Comparison of ENCODE assay signal across 8 mouse cellular contexts in the genomic region with DNA sequence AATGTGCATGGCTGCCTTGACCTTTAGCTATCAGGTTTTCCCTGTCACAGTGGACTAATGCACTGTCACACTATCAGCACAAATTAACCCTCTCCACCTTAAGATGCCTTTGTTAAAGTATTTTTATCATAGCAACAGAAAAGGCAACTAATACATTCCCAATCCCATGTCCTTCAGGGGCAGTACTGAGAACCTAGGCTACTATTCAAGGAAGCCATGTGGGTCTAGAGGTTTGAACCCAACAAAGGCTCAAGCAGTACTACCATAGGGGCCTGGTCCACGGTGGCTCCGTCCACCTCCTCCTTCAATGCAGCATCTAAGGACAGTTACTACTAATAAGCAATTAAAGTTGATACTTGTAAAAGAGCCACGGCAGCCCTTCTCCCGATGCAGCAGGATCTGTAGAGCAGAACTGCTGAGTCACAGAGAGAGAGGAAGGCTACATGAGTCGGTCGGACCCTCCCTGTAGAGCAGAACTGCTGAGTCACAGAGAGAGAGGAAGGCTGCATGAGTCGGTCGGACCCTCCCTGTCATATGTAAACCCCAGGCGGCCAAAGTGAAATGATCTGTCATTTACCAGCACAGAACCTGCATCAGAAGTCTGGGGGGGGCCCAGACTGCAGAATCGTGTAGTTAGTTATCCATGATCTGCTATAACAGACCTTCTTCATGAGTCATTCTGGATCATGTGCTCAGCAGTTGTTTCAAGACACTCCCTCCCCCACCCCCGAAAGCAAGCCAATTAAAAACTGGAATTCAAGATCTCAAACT. TPM values are rescaled to one million over a fixed set of nuclear protein-coding genes. Genes with fewer than 3 reads are reported as not detected.
DNase-seq lines count a peak whose midpoint lies in the region; ATAC-seq and TF ChIP-seq lines count a peak whose summit lies in the region.

No protein-coding gene starts in this region.

- no peak for TF ChIP-seq CTCF in kidney, postnatal 0 days (IDR thresholded peaks at IDR 0.05; ENCODE audit: low read depth)

- no peak; the same call in 1 of the 2 replicates for ATAC-seq in kidney, postnatal 0 days (replicated peaks; ENCODE audit: low FRiP score, low read depth)
- no peak; the same call in 1 of the 2 replicates for ATAC-seq in neural tube, embryonic 15.5 days (ENCODE audit: low FRiP score)

- H3K36me3 ChIP-seq in kidney, postnatal 0 days (ENCODE audit: insufficient read depth, low read length): no peaks in the 10 kb centered on the region
- H3K36me3 ChIP-seq in neural tube, embryonic 15.5 days: peaks cover 9% of the 10 kb centered on the region; the same call in 1 of the 2 replicates

- H3K4me2 ChIP-seq in kidney, postnatal 0 days (ENCODE audit: low read length): no peak overlapping the region
- H3K4me2 ChIP-seq in neural tube, embryonic 15.5 days: peak overlapping the region; percentile 34; the same call in 1 of the 2 replicates

- no peaks in the 10 kb centered on the region for H3K27me3 ChIP-seq in kidney, postnatal 0 days (ENCODE audit: insufficient read depth, low read length)
- peaks cover 56% of the 10 kb centered on the region for H3K27me3 ChIP-seq in neural tube, embryonic 15.5 days (replicated peaks)

- WGBS in kidney, postnatal 0 days: 52% methylated on average over 11 of the region's 11 CpGs
- WGBS in neural tube, embryonic 15.5 days: 60% methylated on average over 11 of the region's 11 CpGs

- no peak overlapping the region for H3K27ac ChIP-seq in kidney, postnatal 0 days
- H3K27ac ChIP-seq in neural tube, embryonic 15.5 days (replicated peaks): 0 out of 2 replicates have a peak overlapping the region, but pooled peaks have one; percentile 28

- H3K9ac ChIP-seq in kidney, postnatal 0 days (ENCODE audit: low read depth, low read length): 0 out of 2 replicates have a peak overlapping the region, but pooled peaks have one; percentile 6
- no peak overlapping the region for H3K9ac ChIP-seq in neural tube, embryonic 15.5 days (replicated peaks)

- no peaks in the 10 kb centered on the region for H3K9me3 ChIP-seq in kidney, postnatal 0 days (replicated peaks; ENCODE audit: low read length)
- H3K9me3 ChIP-seq in neural tube, embryonic 15.5 days (replicated peaks): no peaks in the 10 kb centered on the region

- H3K4me3 ChIP-seq in kidney, postnatal 0 days (replicated peaks; ENCODE audit: low read depth, low read length): no peak overlapping the region
- no peak overlapping the region for H3K4me3 ChIP-seq in neural tube, embryonic 15.5 days (replicated peaks)

- DNase-seq in kidney, postnatal 0 days (ENCODE audit: low spot score): no peak
- no peak for DNase-seq in kidney, adult 8-10 months
- DNase-seq in adrenal gland, adult 2 months: peak; percentile 76
- DNase-seq in frontal cortex, adult 2 months (ENCODE audit: extremely low spot score in 1 of 2, low spot score in 1 of 2): peak; percentile 8 to 55
- peak; percentile 33 to 39 for DNase-seq in layer of hippocampus, postnatal 14 days (ENCODE audit: low spot score in 2 of 2)
- DNase-seq in kidney, postnatal 14 days: no peak
- no peak for DNase-seq in T-cell, adult 2 months (ENCODE audit: low spot score)

- no peaks in the 10 kb centered on the region; the same call in 1 of the 2 replicates for H3K4me1 ChIP-seq in kidney, postnatal 0 days (replicated peaks; ENCODE audit: insufficient read depth, low read length)
- H3K4me1 ChIP-seq in neural tube, embryonic 15.5 days: peaks cover 25% of the 10 kb centered on the region

RNA-seq across cellular contexts. Expression of a gene that starts 35.1 kb away (rescaled TPM):
- 13.4 and 14.5 TPM in 2 replicates for polyA plus RNA-seq in kidney, postnatal 0 days (2015; fragmentation: Nextera tagmentation; extraction: Ambion mirVana)
- 100 to 1,000 TPM; 108 to 114 TPM for total RNA-seq in adrenal gland, adult 2 months (2021)
- polyA plus RNA-seq in adrenal gland, adult 2 months (2012; rRNA removed): 32.3 and 38.6 TPM in 2 replicates
- 75.3 and 82.8 TPM in 2 replicates for polyA plus RNA-seq in frontal cortex, adult 2 months (2012; rRNA removed)
- 100 to 1,000 TPM; 256 to 270 TPM for total RNA-seq in layer of hippocampus, postnatal 14 days (2021)
- 67.8 and 72.7 TPM in 2 replicates for polyA plus RNA-seq in neural tube, embryonic 15.5 days (2015; fragmentation: Nextera tagmentation; extraction: Ambion mirVana)

RNA-seq across cellular contexts. Expression of a gene that starts 35.4 kb away (rescaled TPM):
- 0.37 and 0.51 TPM in 2 replicates for polyA plus RNA-seq in kidney, postnatal 0 days (2015; fragmentation: Nextera tagmentation; extraction: Ambion mirVana)
- under 1 TPM; 0.26 to 0.55 TPM for total RNA-seq in adrenal gland, adult 2 months (2021)
- 0.08 and 0.11 TPM in 2 replicates for polyA plus RNA-seq in adrenal gland, adult 2 months (2012; rRNA removed)
- polyA plus RNA-seq in frontal cortex, adult 2 months (2012; rRNA removed): 1.7 and 2.1 TPM in 2 replicates
- total RNA-seq in layer of hippocampus, postnatal 14 days (2021): 1 to 10 TPM; 1.7 to 2.1 TPM
- 1.3 and 1.8 TPM in 2 replicates for polyA plus RNA-seq in neural tube, embryonic 15.5 days (2015; fragmentation: Nextera tagmentation; extraction: Ambion mirVana)

Comparison
In these comparisons a context has a peak if more than half of its experiments do, and no peak if none do; other contexts are left out.
1. DNase-seq: peak in adrenal gland, adult 2 months (single experiment), frontal cortex, adult 2 months (2 of 2) and layer of hippocampus, postnatal 14 days (2 of 2); none in kidney, postnatal 0 days (single experiment), kidney, adult 8-10 months (0 of 2), kidney, postnatal 14 days (single experiment) and T-cell, adult 2 months (single experiment).